Mouse (Mus musculus) midbrain, embryonic 16.5 days (tissue): ENCODE measurements around the gene Apol11b. TPM values are rescaled to one million over a fixed set of nuclear protein-coding genes. Genes with fewer than 3 reads are reported as not detected.

ENCODE experiments used
- polyA plus RNA-seq: library from polyadenylated mRNA; unstranded; fragments of >200 nt; fragmentation: Nextera tagmentation; extraction: Ambion mirVana; gene quantifications from 2 replicates; pipeline ENCODE4 v1.2.1, GENCODE M21; 2015

The Apol11b gene
- polyA plus RNA-seq, 1 experiment from 2014 or later: not detected

Other genes starting within 250 kb of the Apol11b start
- not detected in 2 replicates for gene Apol7a, start 244.2 kb downstream of the Apol11b start, polyA plus RNA-seq
- not detected in 2 replicates for gene Apol9a, start 232.2 kb downstream of the Apol11b start, polyA plus RNA-seq
- gene Apol7b, start 195.8 kb downstream of the Apol11b start, polyA plus RNA-seq: not detected in 2 replicates
- not detected in 2 replicates for gene Apol10a, start 166.2 kb downstream of the Apol11b start, polyA plus RNA-seq
- gene Apol11a, start 135.0 kb downstream of the Apol11b start, polyA plus RNA-seq: not detected in 2 replicates
- gene Apol7c, start 110.0 kb downstream of the Apol11b start, polyA plus RNA-seq: not detected in 2 replicates
- gene 1700025B11Rik, start 81.4 kb downstream of the Apol11b start, polyA plus RNA-seq: not detected in 2 replicates
- gene Apol10b, start 47.2 kb downstream of the Apol11b start, polyA plus RNA-seq: 0.10 TPM in 1 of 2 replicates, not detected in the other
- not detected in 2 replicates for gene Gm36245, start 44.0 kb downstream of the Apol11b start, polyA plus RNA-seq
- gene Apol7e, start 55.6 kb upstream of the Apol11b start, polyA plus RNA-seq: not detected in 2 replicates
- gene Apol9b, start 85.8 kb upstream of the Apol11b start, polyA plus RNA-seq: not detected in 2 replicates
- 0.11 and 0.27 TPM in 2 replicates for gene Apol8, start 113.7 kb upstream of the Apol11b start, polyA plus RNA-seq
- gene Myh9, start 198.9 kb upstream of the Apol11b start, polyA plus RNA-seq: 9.5 and 11.2 TPM in 2 replicates